Mouse (Mus musculus) monocyte, adult 5-6 weeks (primary cell): ENCODE measurements around the gene Ramp2. TPM values are rescaled to one million over a fixed set of nuclear protein-coding genes. Genes with fewer than 3 reads are reported as not detected.

Experiments
- ATAC-seq: fragments of 153-309, 156-312 bp; replicated peaks from 2 replicates; pipeline ENCODE4 v1.8.0; 2017; ENCODE audit warnings: mild to moderate bottlenecking; ENCODE audit not compliant: low TSS enrichment, insufficient number of reproducible peaks, severe bottlenecking, poor library complexity, low FRiP score
- total RNA-seq: library from RNA; stranded (forward); fragments of 200-1000, 200-491, 200-594 nt; gene quantifications from 3 replicates; pipeline ENCODE4 v1.2.3, GENCODE M21; 2017

Ramp2 gene
- total RNA-seq, 1 experiment from 2014 or later: not detected

DNA sequence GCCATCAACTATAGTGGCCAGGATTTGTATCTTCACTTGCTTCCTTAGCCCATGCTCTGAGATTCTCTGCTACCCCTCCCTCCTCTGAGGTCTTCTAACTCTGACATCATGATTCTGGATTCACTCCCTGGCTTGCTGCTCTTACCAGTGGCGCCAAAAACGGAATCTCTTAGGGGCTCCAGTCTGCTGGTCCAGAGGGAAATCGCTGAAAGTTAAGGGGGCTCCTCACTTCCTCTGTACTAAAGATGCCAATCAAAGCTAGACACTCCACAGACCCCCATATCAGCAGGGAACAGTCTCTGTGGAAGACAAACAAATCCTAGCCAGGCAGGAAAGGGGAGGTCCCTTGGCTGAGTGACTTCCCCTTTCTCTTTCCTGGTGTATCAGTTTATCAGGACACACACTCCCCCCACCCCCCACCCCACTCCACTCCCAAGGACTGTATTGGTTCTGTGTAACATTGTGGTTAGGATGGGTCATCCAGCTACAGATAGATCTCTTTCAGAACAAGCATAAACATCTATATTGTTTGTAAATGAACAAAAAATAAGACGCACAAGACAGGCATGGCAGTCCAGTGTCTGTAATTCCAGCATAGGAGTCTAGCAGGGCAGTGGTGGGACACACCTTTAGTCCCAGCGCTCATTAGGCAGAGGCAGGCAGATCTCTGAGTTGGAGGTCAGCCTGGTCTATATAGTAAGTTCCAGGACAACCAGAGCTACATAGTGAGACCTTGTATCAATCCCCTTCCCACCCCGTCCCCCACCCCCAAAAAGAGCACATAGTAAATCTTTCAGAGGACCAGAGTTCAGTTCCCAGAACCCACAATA is 13.6 kb upstream of the Ramp2 start:
- ATAC-seq: no peak

DNA sequence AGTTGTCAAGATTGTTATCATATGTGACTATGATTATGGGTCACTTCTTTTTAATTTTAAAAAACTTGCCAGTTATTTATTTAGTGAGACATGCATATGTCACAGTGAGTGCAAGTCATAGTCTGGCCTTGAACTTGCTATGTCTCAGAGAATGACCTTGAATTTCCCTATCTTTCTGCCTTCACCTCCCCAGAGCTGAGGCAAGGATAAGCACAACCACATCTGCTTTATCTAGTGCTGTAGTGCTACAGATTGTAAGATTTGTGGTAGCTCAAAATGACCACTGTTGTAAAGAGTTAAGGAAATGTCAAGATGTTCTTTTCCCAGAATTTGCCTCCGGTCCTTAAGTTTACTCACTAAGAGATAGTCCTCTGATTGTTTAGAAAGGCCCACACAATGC is 12.6 kb upstream of the Ramp2 start:
- ATAC-seq: no peak

DNA sequence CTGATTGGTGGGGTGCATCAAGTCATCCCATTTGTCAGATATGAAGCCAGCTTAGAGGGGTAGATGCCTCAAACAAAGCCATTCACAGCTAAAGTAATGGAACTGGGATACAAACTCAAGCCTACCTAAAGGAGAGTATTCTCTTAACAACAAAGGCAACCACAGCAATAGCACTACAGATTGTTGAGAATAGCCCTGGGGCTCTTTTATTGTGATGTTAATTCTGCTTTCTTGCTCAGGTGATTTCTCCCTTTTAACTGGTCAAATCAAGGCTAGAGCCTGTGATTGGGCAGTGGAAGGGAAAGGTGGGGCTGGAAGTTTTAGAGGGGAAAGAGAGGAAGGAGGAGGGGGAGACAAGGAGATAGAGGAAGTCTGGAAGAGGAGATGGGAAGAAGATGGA is 11.7 kb upstream of the Ramp2 start:
- no peak for ATAC-seq

- no peak for ATAC-seq
These were observed 10.4 kb upstream of the Ramp2 start for GRCm38 (mm10) chr11:101235429-101235828.

DNA sequence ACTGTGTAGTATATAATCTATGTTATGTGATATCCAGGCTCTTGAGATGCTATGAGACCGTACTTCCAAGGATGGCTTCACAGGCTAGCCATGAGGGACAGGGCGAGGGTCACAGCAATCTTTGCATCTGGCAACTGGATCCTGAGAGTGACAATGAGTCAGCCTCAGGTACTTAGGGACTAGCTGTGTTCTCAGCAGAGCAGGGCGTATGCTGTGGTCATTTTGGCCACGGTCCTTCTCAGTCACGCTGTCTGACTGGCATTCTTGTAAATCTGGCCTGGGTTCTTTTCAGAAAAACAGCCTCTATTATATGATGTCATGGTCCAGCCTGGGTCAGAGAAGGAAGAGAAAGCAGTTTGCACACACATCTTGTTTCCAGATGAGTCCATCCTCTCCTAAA is 9.0 kb upstream of the Ramp2 start:
- ATAC-seq: no peak

DNA sequence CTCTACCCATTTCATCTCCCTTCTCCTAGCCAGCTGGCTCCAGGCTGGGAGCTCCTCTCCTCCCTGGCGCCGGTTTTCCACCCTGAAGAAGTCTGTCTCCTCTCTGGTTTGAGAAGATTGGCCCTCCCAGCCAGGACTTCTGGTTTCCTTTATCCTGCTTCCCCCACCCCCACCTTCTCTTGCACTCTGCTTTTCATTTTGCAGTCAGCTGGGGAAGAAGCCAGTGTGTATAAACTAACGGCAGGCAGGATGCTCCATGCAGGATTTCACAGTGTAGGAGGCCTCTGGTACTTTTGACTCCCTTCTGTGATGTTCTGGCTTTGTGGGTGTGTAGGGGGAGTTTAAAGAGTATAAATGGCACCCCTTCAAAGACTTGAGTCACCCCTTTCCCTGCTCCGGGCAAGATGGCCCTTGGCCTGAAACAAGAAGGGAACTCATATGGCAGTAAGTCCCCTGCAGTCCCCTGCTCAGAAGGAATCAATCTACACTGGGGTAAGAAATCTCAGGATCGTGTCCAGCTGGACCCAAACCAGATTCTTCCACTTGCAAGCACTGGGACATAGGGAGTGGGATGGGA is 7.7 kb upstream of the Ramp2 start:
- no peak for ATAC-seq

DNA sequence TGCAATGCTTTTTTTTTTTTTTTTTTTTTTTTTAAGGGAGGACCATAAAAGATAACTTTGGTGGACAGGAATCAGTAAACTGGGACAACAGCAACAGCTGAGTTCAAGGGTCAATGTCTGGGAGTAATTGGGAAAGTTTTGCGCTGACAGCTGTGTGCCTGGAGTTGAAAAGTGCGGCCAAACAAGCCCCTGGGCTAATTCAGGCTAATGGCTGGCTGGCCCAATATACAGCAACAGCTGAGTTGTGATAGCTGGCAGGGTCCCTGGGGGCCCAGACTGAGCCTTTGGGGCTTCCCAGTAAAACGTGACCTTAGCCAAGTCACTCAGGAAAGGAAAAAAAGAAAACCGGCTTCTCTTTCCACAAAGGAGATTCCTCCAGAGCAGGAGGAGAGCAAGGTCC is 757 bp upstream of the Ramp2 start:
- no peak for ATAC-seq

- ATAC-seq: no peak
These were observed 829 bp downstream of the Ramp2 start for GRCm38 (mm10) chr11:101246702-101247012.

- ATAC-seq: no peak
These were observed 1.7 kb downstream of the Ramp2 start for GRCm38 (mm10) chr11:101247521-101248030.

- peak; percentile 55; the same call in 1 of the 2 replicates for ATAC-seq
These were observed 2.6 kb downstream of the Ramp2 start for GRCm38 (mm10) chr11:101248258-101248994.

GRCm38 (mm10) chr11:101251031-101251430 is 5.2 kb downstream of the Ramp2 start:
- no peak for ATAC-seq

DNA sequence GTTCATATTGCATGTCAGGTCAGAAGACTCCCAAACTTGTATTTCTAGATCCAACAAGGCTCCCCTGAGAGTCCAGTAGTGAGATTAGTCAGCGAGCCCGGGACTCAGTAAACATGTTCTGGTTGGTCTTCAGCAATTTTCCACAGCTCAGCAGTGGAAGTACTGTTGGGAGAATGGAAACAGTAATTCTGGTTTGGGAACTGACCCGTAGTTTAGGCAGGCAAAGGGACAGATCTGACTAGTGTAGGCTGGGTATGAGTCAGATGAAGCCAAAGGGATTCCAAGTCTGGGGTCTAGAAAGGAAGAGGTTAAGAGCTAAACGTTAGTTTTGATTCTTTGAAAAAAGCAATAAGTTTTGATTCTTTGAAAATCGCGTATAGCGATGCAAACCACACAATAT is 7.1 kb downstream of the Ramp2 start:
- ATAC-seq: no peak

DNA sequence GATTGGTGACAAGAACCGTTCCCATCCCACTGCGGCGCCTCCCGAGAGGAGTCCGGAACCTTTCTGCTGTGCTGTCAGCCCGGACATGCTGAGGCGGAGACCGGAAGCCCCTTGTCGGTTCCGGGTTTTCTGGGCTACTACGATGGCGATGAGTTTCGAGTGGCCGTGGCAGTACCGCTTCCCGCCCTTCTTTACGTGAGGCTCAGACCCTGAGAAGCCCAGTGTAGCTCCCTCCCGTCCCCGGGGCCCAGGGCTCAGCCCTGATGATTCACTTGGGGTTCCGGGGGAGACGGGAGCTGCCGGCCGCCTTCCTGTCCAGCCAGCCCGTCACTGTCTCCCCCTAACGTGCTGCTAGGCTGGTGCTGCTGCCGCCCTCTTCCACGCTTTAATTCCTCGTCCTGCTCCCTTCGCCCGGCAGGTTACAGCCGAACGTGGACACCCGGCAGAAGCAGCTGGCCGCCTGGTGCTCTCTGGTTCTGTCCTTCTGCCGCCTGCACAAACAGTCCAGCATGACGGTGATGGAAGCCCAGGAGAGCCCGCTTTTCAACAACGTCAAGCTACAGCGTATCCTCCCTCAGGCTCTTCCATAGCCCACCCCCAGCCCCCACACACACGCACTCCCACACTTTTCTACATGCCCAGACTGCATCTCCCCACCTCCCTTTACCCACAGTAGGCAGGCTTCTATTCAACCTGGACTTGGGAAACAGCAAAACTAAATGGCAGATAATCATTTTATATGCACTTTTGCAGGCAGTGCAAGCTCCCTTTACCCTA is 8.0 kb downstream of the Ramp2 start, which contains the start of gene Vps25:
Gene Vps25, plus strand, starts transcription at position 95 of the 777 bp plus-strand sequence.
- peak; percentile 99 for ATAC-seq

DNA sequence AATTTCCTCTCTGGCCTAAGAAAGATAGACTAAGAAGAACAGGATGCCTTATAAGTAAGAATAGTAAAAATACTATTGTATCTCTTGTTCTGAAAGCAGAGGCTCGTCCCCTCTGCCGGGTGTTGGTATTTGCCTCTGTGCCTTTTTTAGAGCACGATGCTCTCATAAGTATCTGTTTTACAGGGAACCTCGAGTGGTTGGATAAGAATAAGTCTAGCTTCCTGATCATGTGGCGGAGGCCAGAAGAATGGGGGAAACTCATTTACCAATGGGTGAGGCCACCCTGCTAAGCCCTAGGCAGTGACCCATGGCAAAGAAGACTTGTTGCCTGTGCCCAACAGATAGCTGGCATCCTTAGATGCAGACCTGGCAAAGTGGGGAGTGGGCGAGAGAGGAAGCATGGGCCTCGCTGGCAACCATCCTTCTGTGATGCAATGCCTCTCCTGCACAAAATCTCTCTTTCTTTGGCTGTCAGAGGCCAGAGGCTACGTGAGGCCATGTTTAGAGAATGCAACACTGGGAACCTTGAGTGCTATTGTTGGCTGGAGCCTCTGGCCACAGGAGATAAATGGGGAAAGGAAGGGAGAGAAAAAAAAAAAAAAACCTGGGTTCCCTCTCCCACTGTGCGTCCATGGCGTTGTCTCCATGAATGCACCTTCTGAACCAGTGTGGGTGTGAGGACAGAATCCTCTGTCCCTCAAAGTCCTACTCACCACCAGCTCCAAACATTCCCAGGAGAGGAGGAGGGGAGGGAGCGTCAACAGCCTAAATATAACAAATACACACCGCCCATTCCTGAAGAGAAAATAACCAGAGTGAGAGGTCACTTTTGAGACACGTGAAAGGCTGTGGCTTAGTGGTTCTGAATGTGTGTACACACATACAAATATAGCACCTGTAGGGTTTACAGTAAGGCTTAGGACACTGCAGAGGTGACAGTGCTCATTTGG is 10.3 kb downstream of the Ramp2 start:
- no peak for ATAC-seq

DNA sequence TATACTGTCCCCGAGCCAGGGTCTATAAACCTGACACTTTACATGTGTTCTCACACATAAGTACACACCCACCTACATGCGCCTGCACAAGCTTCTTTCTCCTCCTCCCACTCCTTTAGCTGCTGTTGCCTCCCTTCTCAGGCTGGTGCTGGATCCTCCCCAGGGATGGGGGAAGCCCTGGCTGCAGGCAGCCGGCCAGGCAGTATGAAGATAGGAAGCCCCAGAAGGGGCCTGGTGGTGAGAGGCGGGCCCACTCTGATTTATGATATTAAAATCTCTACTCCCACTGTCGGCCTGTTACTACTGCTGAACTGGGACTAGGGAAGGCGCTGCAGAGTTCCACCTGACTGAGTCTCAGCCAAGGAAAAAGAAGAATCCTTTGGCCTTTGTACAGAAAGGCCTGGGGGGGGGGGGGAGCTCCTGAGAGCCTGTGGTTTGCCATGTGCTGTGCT is 13.5 kb downstream of the Ramp2 start:
- ATAC-seq: no peak

DNA sequence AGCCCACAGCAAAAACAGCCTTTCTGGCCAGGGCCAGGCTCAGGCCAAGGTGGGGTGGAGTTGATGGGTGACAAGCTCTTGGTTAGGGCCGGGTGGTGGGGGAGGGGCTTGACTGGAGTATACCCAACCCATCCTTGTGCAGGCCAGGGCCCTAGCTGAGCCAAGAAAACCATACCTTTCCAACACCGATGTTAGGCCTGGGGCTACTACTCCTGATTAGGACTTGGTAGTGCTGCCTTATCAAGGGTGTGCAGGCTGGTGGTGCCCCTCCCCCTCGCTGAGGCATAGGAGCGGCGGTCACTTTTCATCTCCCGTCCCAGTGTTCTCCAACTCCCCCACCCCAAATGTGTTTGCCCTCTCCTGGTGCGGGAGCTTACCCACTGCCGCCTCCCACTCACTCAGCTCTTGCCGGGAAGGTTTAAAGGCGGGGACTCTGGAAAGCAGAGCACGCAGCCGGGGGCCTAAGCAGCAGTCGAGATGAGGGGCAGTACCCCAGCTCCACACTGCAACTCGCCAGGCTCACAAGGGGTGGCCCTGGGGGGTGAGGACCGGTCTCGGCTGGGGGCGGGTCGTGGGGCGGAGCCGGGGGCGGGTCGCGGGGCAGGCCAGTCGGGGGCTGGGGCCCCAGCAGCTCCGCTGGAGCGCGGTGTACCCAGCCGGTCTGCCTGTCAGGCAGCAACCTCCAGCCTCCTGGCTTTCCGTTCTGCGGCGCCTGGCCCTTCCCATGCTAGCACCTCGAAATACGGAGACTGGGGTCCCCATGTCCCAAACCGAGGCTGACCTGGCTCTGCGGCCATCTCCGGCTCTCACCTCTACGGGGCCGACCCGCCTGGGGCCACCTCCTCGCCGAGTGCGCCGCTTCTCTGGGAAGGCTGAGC is 14.4 kb downstream of the Ramp2 start, which contains the start of gene Wnk4:
Gene Wnk4, plus strand, starts transcription at position 620 of the 878 bp plus-strand sequence.
- no peak for ATAC-seq
